In the genomic region with DNA sequence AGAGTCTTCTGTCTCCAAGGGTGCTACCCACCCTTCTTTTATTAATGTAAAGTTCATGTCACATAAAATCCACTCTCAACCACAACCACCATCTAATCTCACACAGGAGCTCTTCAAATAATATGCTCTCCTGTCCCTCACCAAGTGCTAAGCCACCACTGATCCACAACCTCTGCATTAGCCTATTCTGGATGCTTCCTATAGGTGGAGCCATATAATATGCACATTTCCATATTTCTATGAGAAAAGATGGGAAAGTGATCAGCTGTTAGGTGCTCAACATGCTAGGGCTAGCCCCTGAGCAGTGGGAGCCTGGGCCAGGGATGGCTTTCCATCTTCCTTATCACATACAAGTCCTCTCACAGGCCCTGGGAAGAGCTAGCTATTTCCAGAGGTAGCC, we compare ENCODE assay signal across 22 mouse cellular contexts.
DNase-seq lines count a peak whose midpoint lies in the region; ATAC-seq and TF ChIP-seq lines count a peak whose summit lies in the region.
"Had no signal": no experiment of that assay in that cellular context is flagged by ENCODE, and none has a peak within 500 bp of the region (broad histone marks: within the 10 kb centered on the region; RNA-seq: fewer than 3 reads in every experiment).

No protein-coding gene starts in this region.

- peak; percentile 12; the same call in 1 of the 2 replicates for TF ChIP-seq CTCF in lung, postnatal 0 days (IDR thresholded peaks at IDR 0.05)

- intact Hi-C loops in heart, postnatal 36 days (cut with DNase I): no loop called here

- H3K4me2 ChIP-seq in lung, postnatal 0 days (replicated peaks; ENCODE audit: low read depth, low read length): no peak overlapping the region
- H3K4me2 ChIP-seq: limb, embryonic 12.5 days; liver, embryonic 15.5 days; lung, embryonic 15.5 days; midbrain, embryonic 15.5 days; neural tube, embryonic 15.5 days had no signal

- TF ChIP-seq EP300 in lung, postnatal 0 days (IDR thresholded peaks at IDR 0.05): no peak

- H3K4me3 ChIP-seq in lung, postnatal 0 days (ENCODE audit: low read depth, low read length): no peak overlapping the region
- H3K4me3 ChIP-seq in limb, embryonic 10.5 days: no peak overlapping the region
- H3K4me3 ChIP-seq: gastrocnemius, adult 2 months; limb, embryonic 12.5 days; liver, embryonic 15.5 days; lung, embryonic 15.5 days; midbrain, embryonic 15.5 days; neural tube, embryonic 15.5 days had no signal

- DNase-seq in heart, adult 11 months: peak; percentile 49
- DNase-seq in heart, postnatal 36 days: no peak
- no peak for DNase-seq in lung, postnatal 0 days (ENCODE audit: low spot score)
- no peak for DNase-seq in lung, adult 18-20 months
- peak; percentile 9 for DNase-seq in limb, embryonic 10.5 days (ENCODE audit: low spot score)
- no peak for DNase-seq in adrenal gland, postnatal 10 days
- DNase-seq: cerebellum, adult 8-10 months; cerebellum, postnatal 25 days; gastrocnemius, adult 2 months; kidney, adult 11 months; kidney, postnatal 25 days; lung, postnatal 36 days; right cerebral cortex, postnatal 25 days; thymus, adult 18-20 months; thymus, postnatal 25 days had no signal

- ATAC-seq in lung, postnatal 0 days: no peak
- no peak for ATAC-seq in erythroid progenitor cell, adult 5-6 weeks (replicated peaks; ENCODE audit: low FRiP score, poor library complexity, severe bottlenecking)
- ATAC-seq: forebrain, embryonic 14.5 days; midbrain, embryonic 15.5 days had no signal

- H3K27ac ChIP-seq in lung, postnatal 0 days (ENCODE audit: low read length): no peak overlapping the region
- H3K27ac ChIP-seq in limb, embryonic 10.5 days: no peak overlapping the region
- H3K27ac ChIP-seq: gastrocnemius, adult 2 months; limb, embryonic 12.5 days; liver, embryonic 15.5 days; lung, embryonic 15.5 days; midbrain, embryonic 15.5 days; neural tube, embryonic 15.5 days had no signal

- no peaks in the 10 kb centered on the region for H3K4me1 ChIP-seq in lung, postnatal 0 days (ENCODE audit: insufficient read depth, low read depth, low read length)
- H3K4me1 ChIP-seq in limb, embryonic 10.5 days: no peaks in the 10 kb centered on the region
- H3K4me1 ChIP-seq: limb, embryonic 12.5 days; liver, embryonic 15.5 days; lung, embryonic 15.5 days; midbrain, embryonic 15.5 days; neural tube, embryonic 15.5 days had no signal

- no peaks in the 10 kb centered on the region for H3K36me3 ChIP-seq in lung, postnatal 0 days (ENCODE audit: insufficient read depth, low read length)
- H3K36me3 ChIP-seq in limb, embryonic 10.5 days: no peaks in the 10 kb centered on the region
- H3K36me3 ChIP-seq: limb, embryonic 12.5 days; liver, embryonic 15.5 days; lung, embryonic 15.5 days; midbrain, embryonic 15.5 days; neural tube, embryonic 15.5 days had no signal

- H3K9me3 ChIP-seq in lung, postnatal 0 days (ENCODE audit: low read length): no peaks in the 10 kb centered on the region
- no peaks in the 10 kb centered on the region for H3K9me3 ChIP-seq in limb, embryonic 10.5 days (replicated peaks)
- H3K9me3 ChIP-seq: limb, embryonic 12.5 days; liver, embryonic 15.5 days; lung, embryonic 15.5 days; midbrain, embryonic 15.5 days; neural tube, embryonic 15.5 days had no signal

- no peaks in the 10 kb centered on the region for H3K27me3 ChIP-seq in lung, postnatal 0 days (replicated peaks; ENCODE audit: insufficient read depth, low read length)
- no peaks in the 10 kb centered on the region for H3K27me3 ChIP-seq in limb, embryonic 10.5 days (ENCODE audit: low read depth, poor library complexity, severe bottlenecking)
- H3K27me3 ChIP-seq: limb, embryonic 12.5 days; liver, embryonic 15.5 days; lung, embryonic 15.5 days; midbrain, embryonic 15.5 days; neural tube, embryonic 15.5 days had no signal

- H3K9ac ChIP-seq in lung, postnatal 0 days (replicated peaks; ENCODE audit: low read depth): no peak overlapping the region
- H3K9ac ChIP-seq: limb, embryonic 12.5 days; liver, embryonic 15.5 days; lung, embryonic 15.5 days; midbrain, embryonic 15.5 days; neural tube, embryonic 15.5 days had no signal

Comparison
In these comparisons a context has a peak if more than half of its experiments do, and no peak if none do; other contexts are left out.
1. DNase-seq: peak in heart, adult 11 months (single experiment) and limb, embryonic 10.5 days (single experiment); none in heart, postnatal 36 days (0 of 2), lung, postnatal 0 days (single experiment), lung, adult 18-20 months (0 of 2) and adrenal gland, postnatal 10 days (single experiment).